Mouse (Mus musculus): Measurements from ENCODE around the gene Snd1. TPM values are rescaled to one million over a fixed set of nuclear protein-coding genes. Genes with fewer than 3 reads are reported as not detected.

The Snd1 gene
- total RNA-seq, 4 experiments from 2014 or later: 152 to 181 (median 176) TPM

GRCm38 (mm10) chr6:28756306-28757018 is 281.5 kb downstream of the Snd1 start:
- peak; percentile 19 for DNase-seq

GRCm38 (mm10) chr6:28758293-28758692 is 283.4 kb downstream of the Snd1 start:
- no peak for DNase-seq

- no peak for DNase-seq
Measured at GRCm38 (mm10) chr6:28761728-28762127, 286.8 kb downstream of the Snd1 start.

GRCm38 (mm10) chr6:28762132-28762775 is 287.3 kb downstream of the Snd1 start:
- no peak for DNase-seq

- no peak for DNase-seq
Measured at GRCm38 (mm10) chr6:28766622-28767021, 291.7 kb downstream of the Snd1 start.

- DNase-seq: no peak
Measured at GRCm38 (mm10) chr6:28767891-28768481, 293.0 kb downstream of the Snd1 start.

GRCm38 (mm10) chr6:28771331-28771730 is 296.4 kb downstream of the Snd1 start:
- DNase-seq: no peak

- no peak for DNase-seq
Measured at GRCm38 (mm10) chr6:28781696-28782095, 306.8 kb downstream of the Snd1 start.

- no peak for DNase-seq
Measured at GRCm38 (mm10) chr6:28783082-28783647, 308.2 kb downstream of the Snd1 start.

GRCm38 (mm10) chr6:28783953-28784352 is 309.0 kb downstream of the Snd1 start:
- no peak for DNase-seq

- no peak for DNase-seq
Measured at GRCm38 (mm10) chr6:28785770-28786169, 310.8 kb downstream of the Snd1 start.

- DNase-seq: no peak
Measured at GRCm38 (mm10) chr6:28787133-28787532, 312.2 kb downstream of the Snd1 start.

GRCm38 (mm10) chr6:28789685-28790084 is 314.7 kb downstream of the Snd1 start:
- no peak for DNase-seq

GRCm38 (mm10) chr6:28791183-28791582 is 316.2 kb downstream of the Snd1 start:
- no peak for DNase-seq

- no peak for DNase-seq
Measured at GRCm38 (mm10) chr6:28791809-28792208, 316.9 kb downstream of the Snd1 start.

- DNase-seq: no peak
Measured at GRCm38 (mm10) chr6:28795380-28795779, 320.4 kb downstream of the Snd1 start.

GRCm38 (mm10) chr6:28795792-28796515 is 321.0 kb downstream of the Snd1 start:
- DNase-seq: no peak

GRCm38 (mm10) chr6:28799818-28800217 is 324.9 kb downstream of the Snd1 start:
- DNase-seq: no peak

GRCm38 (mm10) chr6:28800976-28801375 is 326.0 kb downstream of the Snd1 start:
- no peak for DNase-seq

- no peak for DNase-seq
Measured at GRCm38 (mm10) chr6:28803678-28804279, 328.8 kb downstream of the Snd1 start.

- no peak for DNase-seq
Measured at GRCm38 (mm10) chr6:28804751-28805150, 329.8 kb downstream of the Snd1 start.

- no peak for DNase-seq
Measured at GRCm38 (mm10) chr6:28813057-28813456, 338.1 kb downstream of the Snd1 start.

All from adrenal gland, adult 8-10 months (tissue).